Mouse (Mus musculus): Measurements from ENCODE around the gene Alb. TPM values are rescaled to one million over a fixed set of nuclear protein-coding genes. Genes with fewer than 3 reads are reported as not detected.

Alb gene
- total and polyA plus RNA-seq, 3 experiments, result not detected

GRCm38 (mm10) chr5:90457241-90457640 is 3.5 kb upstream of the Alb start:
- H3K36me3 ChIP-seq (ENCODE audit: control insufficient read depth in 1 of 2, insufficient read depth in 2 of 2, low read length in 2 of 2), result no peaks in the 10 kb centered on the region
- no peak overlapping the region for H3K4me3 ChIP-seq (ENCODE audit: control insufficient read depth in 1 of 2, insufficient read depth in 1 of 2, low read depth in 2 of 2, low read length in 2 of 2)
- H3K9me3 ChIP-seq (replicated peaks; ENCODE audit: insufficient read depth, low read length), result no peaks in the 10 kb centered on the region
- H3K27me3 ChIP-seq (ENCODE audit: control insufficient read depth in 1 of 2, insufficient read depth in 2 of 2, low read length in 2 of 2), result no peaks in the 10 kb centered on the region
- H3K9ac ChIP-seq (ENCODE audit: control insufficient read depth, low read depth, low read length, poor library complexity, severe bottlenecking), result no peak overlapping the region
- H3K4me1 ChIP-seq (ENCODE audit: control insufficient read depth in 1 of 2, insufficient read depth in 2 of 2, low read length in 2 of 2), result no peaks in the 10 kb centered on the region
- H3K27ac ChIP-seq (ENCODE audit: control insufficient read depth, low read depth, low read length), result no peak overlapping the region
- no peak for DNase-seq (ENCODE audit: low read depth, low spot score)
- TF ChIP-seq RCOR1 (IDR thresholded peaks at IDR 0.05; ENCODE audit: low read depth, low read length), result no peak
- no peak for TF ChIP-seq CHD2 (IDR thresholded peaks at IDR 0.05; ENCODE audit: low read length)
- no peak for TF ChIP-seq USF2 (IDR thresholded peaks at IDR 0.05; ENCODE audit: borderline replicate concordance in 1 of 2, insufficient read depth in 1 of 2, low read depth in 1 of 2, low read length in 2 of 2)
- no peak for TF ChIP-seq POLR2A (IDR thresholded peaks at IDR 0.05; ENCODE audit: control insufficient read depth in 1 of 2, insufficient read depth in 1 of 2, low read depth in 1 of 2, low read length in 2 of 2, poor library complexity in 1 of 2)
- no peak for TF ChIP-seq SMC3 (IDR thresholded peaks at IDR 0.05; ENCODE audit: low read depth, low read length)
- no peak for TF ChIP-seq POLR2AphosphoS2 (IDR thresholded peaks at IDR 0.05; ENCODE audit: low read length)
- no peak for TF ChIP-seq ZNF384 (IDR thresholded peaks at IDR 0.05; ENCODE audit: low read depth, low read length)
- TF ChIP-seq MXI1 (IDR thresholded peaks at IDR 0.05; ENCODE audit: low read depth, low read length), result no peak
- no peak for TF ChIP-seq CHD1 (IDR thresholded peaks at IDR 0.05; ENCODE audit: low read depth, low read length)
- no peak for TF ChIP-seq BHLHE40 (IDR thresholded peaks at IDR 0.05; ENCODE audit: borderline replicate concordance, low read depth, low read length)
- TF ChIP-seq MYC (IDR thresholded peaks at IDR 0.05; ENCODE audit: low read depth, low read length), result no peak
- TF ChIP-seq USF1 (IDR thresholded peaks at IDR 0.05; ENCODE audit: low read depth, low read length), result no peak
- H3K79me2 ChIP-seq (ENCODE audit: control insufficient read depth, insufficient read depth, low read length, poor library complexity), result no peaks in the 10 kb centered on the region

- DNase-seq (ENCODE audit: low read depth, low spot score), result no peak
- Histone ChIP-seq H3K4me3 (ENCODE audit: control insufficient read depth in 1 of 2, insufficient read depth in 1 of 2, low read depth in 2 of 2, low read length in 2 of 2) (no peak overlapping the region), H3K4me1 (ENCODE audit: control insufficient read depth in 1 of 2, insufficient read depth in 2 of 2, low read length in 2 of 2) (no peaks in the 10 kb centered on the region), H3K27ac (ENCODE audit: control insufficient read depth, low read depth, low read length) (no peak overlapping the region), H3K9me3 (replicated peaks; ENCODE audit: insufficient read depth, low read length) (no peaks in the 10 kb centered on the region), H3K27me3 (ENCODE audit: control insufficient read depth in 1 of 2, insufficient read depth in 2 of 2, low read length in 2 of 2) (no peaks in the 10 kb centered on the region), H3K79me2 (ENCODE audit: control insufficient read depth, insufficient read depth, low read length, poor library complexity) (no peaks in the 10 kb centered on the region), H3K9ac (ENCODE audit: control insufficient read depth, low read depth, low read length, poor library complexity, severe bottlenecking) (no peak overlapping the region), H3K36me3 (ENCODE audit: control insufficient read depth in 1 of 2, insufficient read depth in 2 of 2, low read length in 2 of 2) (no peaks in the 10 kb centered on the region)
- no peak for TF ChIP-seq SMC3 (IDR thresholded peaks at IDR 0.05; ENCODE audit: low read depth, low read length)
- no peak for TF ChIP-seq ZMIZ1 (IDR thresholded peaks at IDR 0.05; ENCODE audit: low read depth, low read length)
- no peak for TF ChIP-seq USF1 (IDR thresholded peaks at IDR 0.05; ENCODE audit: low read depth, low read length)
- no peak for TF ChIP-seq ZKSCAN1 (IDR thresholded peaks at IDR 0.05; ENCODE audit: low read depth, low read length)
- TF ChIP-seq EP300 (IDR thresholded peaks at IDR 0.05; ENCODE audit: low read depth in 1 of 2, low read length in 2 of 2), result no peak
- no peak for TF ChIP-seq UBTF (IDR thresholded peaks at IDR 0.05; ENCODE audit: borderline replicate concordance, insufficient read depth, low read depth, low read length)
- TF ChIP-seq RAD21 (IDR thresholded peaks at IDR 0.05; ENCODE audit: low read depth, low read length), result no peak
Observed at GRCm38 (mm10) chr5:90458727-90459126, 2.0 kb upstream of the Alb start.

Data from MEL (cell line).